Mouse (Mus musculus): ENCODE data around the gene Ccdc93.

- TF ChIP-seq GATA1 (IDR thresholded peaks at IDR 0.05; ENCODE audit: borderline replicate concordance, low read length) (no peak), FLI1 (IDR thresholded peaks at IDR 0.05; ENCODE audit: low read length) (no peak)
Observed at GRCm38 (mm10) chr1:121451009-121451408, 20.2 kb downstream of the Ccdc93 start.

Measured in megakaryocyte, embryonic 14.5 days (primary cell).